Mouse (Mus musculus) midbrain, embryonic 11.5 days (tissue): ENCODE data around the gene Upp2. TPM values are rescaled to one million over a fixed set of nuclear protein-coding genes. Genes with fewer than 3 reads are reported as not detected.

Experiments
- ATAC-seq: fragments of 200-750 bp; cut with Nextera tagmentation; 2 replicates; pipeline ENCODE4 v1.8.0; 2017; ENCODE audit warnings: moderate TSS enrichment, moderate library complexity; ENCODE audit not compliant: low FRiP score
- DNase-seq: peaks from one replicate; pipeline ENCODE4 v3.0.0; 2015; ENCODE audit warnings: low spot score; ENCODE audit errors: missing footprints
- H3K27ac ChIP-seq: fragments of 300-500 bp; sonication (generic); 2 replicates; pipeline ENCODE4 v1.5.1; 2014; ENCODE audit warnings: low read depth, low read length
- H3K27me3 ChIP-seq: fragments of 300-500 bp; sonication (generic); 2 replicates; pipeline ENCODE4 v1.6.1; 2014; ENCODE audit warnings: mild to moderate bottlenecking, low read length, moderate library complexity, mixed read lengths; ENCODE audit not compliant: control insufficient read depth, insufficient read depth
- H3K36me3 ChIP-seq: fragments of 300-500 bp; sonication (generic); 2 replicates; pipeline ENCODE4 v1.6.1; 2014; ENCODE audit warnings: mild to moderate bottlenecking, low read length, moderate library complexity, mixed read lengths; ENCODE audit not compliant: control insufficient read depth, insufficient read depth
- H3K4me1 ChIP-seq: fragments of 300-500 bp; sonication (generic); 2 replicates; pipeline ENCODE4 v1.6.1; 2014; ENCODE audit warnings: low read length; ENCODE audit not compliant: control insufficient read depth, insufficient read depth
- H3K4me2 ChIP-seq: fragments of 300-500 bp; sonication (generic); 2 replicates; pipeline ENCODE4 v1.6.1; 2014; ENCODE audit warnings: mild to moderate bottlenecking, moderate library complexity
- H3K4me3 ChIP-seq: fragments of 300-500 bp; sonication (generic); 2 replicates; pipeline ENCODE4 v1.5.1; 2014; ENCODE audit warnings: low read depth, low read length
- H3K9ac ChIP-seq: fragments of 300-500 bp; sonication (generic); 2 replicates; pipeline ENCODE4 v1.6.1; 2014; ENCODE audit warnings: low read length
- H3K9me3 ChIP-seq: fragments of 300-500 bp; sonication (generic); 2 replicates; pipeline ENCODE4 v1.6.1; 2016; ENCODE audit warnings: low read length; ENCODE audit not compliant: control insufficient read depth
- WGBS: fragments of 180-500 bp; shearing (Covaris S2); extraction: QIAGEN DNeasy Blood & Tissue Kit; methylation state at CpG from one replicate; pipeline ENCODE4 v1.1.7; 2014; 5-methylcytosine and 5-hydroxymethylcytosine counted together
- polyA plus RNA-seq: library from polyadenylated mRNA; unstranded; fragments of >200 nt; fragmentation: Nextera tagmentation; extraction: Ambion mirVana; gene quantifications from 2 replicates; pipeline ENCODE4 v1.2.1, GENCODE M21; 2014

The Upp2 gene
- polyA plus RNA-seq, 1 experiment from 2014 or later = 4.7 TPM

DNA sequence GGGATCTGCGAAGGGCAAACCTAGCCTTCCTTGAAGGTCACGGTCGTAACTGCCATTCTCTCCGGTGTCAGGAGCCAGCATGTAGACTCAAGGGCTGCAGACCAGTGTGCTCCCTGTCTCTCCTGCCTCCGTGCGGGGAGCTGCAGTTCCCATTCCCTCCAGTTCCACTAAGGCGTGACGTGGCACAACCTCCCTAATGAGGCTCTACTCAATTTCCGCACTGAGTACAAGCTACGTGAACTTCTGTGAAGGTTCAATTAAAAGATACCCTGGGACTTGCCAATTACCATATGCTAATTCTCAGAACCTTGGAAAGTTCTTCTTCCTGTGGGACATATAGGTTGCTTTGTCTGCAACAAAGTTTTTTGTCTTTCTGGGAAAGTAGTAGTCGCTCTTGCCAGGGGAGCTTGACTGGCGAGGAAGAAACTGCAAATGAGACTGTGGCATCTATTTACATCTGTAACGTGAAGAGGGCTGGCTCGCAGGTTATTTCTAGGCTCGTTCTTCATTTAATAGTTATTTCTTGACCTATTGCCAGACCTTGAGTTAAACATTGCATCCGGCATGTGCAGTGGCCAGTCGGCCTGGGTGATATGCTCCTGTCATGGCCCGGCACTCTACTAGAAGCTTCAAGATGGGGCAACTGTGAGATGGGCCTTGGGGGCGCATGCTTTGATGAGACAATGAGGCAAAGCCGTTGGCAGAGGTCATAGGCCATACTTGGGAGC lies 265.3 kb downstream of the Upp2 start:
- no peak overlapping the region for H3K9ac ChIP-seq
- H3K4me3 ChIP-seq = no peak overlapping the region
- H3K27ac ChIP-seq = no peak overlapping the region
- DNase-seq = no peak
- ATAC-seq = no peak
- H3K9me3 ChIP-seq = no peaks in the 10 kb centered on the region
- H3K4me1 ChIP-seq = no peaks in the 10 kb centered on the region
- 92% methylated on average over 20 of the region's 20 CpGs for WGBS
- no peaks in the 10 kb centered on the region for H3K27me3 ChIP-seq
- H3K36me3 ChIP-seq = no peaks in the 10 kb centered on the region
- no peak overlapping the region for H3K4me2 ChIP-seq

DNA sequence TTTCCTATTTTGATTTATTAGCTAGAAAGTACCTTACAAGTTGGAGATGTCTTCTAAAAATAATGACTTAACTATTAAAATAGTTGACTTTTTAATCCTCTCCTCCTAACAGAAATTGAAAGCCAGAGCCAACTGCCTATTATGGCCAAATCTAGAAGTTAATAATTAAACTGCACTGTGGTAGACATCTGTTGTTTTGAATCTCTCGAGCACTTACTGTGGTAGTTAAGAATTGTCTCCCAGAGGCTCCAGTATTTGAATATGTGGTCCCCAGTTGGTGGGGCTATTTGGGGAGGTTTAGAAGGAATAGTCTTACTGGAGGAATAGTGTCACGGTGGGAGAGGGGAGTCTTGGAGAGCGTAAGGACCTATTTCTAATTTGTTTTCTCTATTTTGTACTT lies 273.9 kb downstream of the Upp2 start:
- no peak for ATAC-seq
- H3K9ac ChIP-seq = no peak overlapping the region
- no peaks in the 10 kb centered on the region for H3K36me3 ChIP-seq
- 85% methylated on average over 3 of the region's 3 CpGs for WGBS
- H3K27ac ChIP-seq = no peak overlapping the region
- H3K27me3 ChIP-seq = no peaks in the 10 kb centered on the region
- H3K4me3 ChIP-seq = no peak overlapping the region
- no peak for DNase-seq
- H3K4me1 ChIP-seq = 0 out of 2 replicates have a peak, but pooled peaks cover 2% of the 10 kb centered on the region
- H3K9me3 ChIP-seq = no peaks in the 10 kb centered on the region
- H3K4me2 ChIP-seq = no peak overlapping the region

DNA sequence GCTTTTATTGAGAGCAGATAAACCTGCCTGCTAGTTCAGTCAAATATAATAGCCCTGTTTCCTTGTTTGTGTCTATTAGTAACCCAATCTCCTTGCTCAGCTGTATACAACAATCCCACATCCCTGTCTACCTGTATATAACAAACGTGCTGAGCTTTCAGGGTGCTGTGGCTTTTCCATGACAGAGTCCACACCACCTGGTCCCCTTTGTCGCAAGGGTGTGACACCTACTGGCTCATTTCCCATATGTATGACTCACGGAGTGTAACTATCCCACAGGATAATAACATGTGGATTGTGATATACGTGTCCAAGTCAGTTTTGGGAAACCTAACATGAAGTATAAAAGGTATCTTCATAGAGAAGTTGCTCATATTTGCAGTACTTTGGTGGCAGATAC lies 275.3 kb downstream of the Upp2 start:
- H3K27me3 ChIP-seq = no peaks in the 10 kb centered on the region
- no peak for DNase-seq
- no peak for ATAC-seq
- no peak overlapping the region for H3K27ac ChIP-seq
- 0 out of 2 replicates have a peak, but pooled peaks cover 2% of the 10 kb centered on the region for H3K4me1 ChIP-seq
- no peak overlapping the region for H3K9ac ChIP-seq
- H3K9me3 ChIP-seq = no peaks in the 10 kb centered on the region
- H3K36me3 ChIP-seq = no peaks in the 10 kb centered on the region
- no peak overlapping the region for H3K4me3 ChIP-seq
- 91% methylated on average over 4 of the region's 4 CpGs for WGBS
- no peak overlapping the region for H3K4me2 ChIP-seq

Other genes with a start within 250 kb of the Upp2 start
- gene Acvr1c, start 209.4 kb upstream of the Upp2 start, polyA plus RNA-seq = 0.19 TPM in 2 replicates
- not detected in 2 replicates for gene Gm17409, start 97.2 kb upstream of the Upp2 start, polyA plus RNA-seq
- 4.7 and 4.9 TPM in 2 replicates for gene Acvr1, start 141 bp upstream of the Upp2 start, polyA plus RNA-seq